Comparison of ENCODE assay signal across 25 mouse cellular contexts in the genomic region with DNA sequence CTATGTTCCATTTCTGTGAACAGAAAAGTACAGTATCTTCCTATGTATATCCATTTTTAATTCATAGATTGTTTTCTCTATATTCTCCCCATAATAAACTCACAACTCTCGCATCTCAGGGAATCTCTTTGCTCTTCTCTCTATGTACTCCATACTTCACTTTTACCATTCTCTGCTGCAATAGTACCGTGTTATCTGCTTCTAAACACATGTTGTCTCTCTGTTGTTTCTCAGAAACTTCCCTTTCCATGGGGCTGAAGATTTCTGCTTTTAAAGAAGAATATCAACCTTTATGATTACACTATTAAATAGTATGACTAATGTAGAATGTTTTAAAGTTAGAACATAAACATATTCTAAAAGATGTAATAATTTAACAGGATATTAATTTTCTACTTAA.
"Had no signal": no experiment of that assay in that cellular context is flagged by ENCODE, and none has a peak within 500 bp of the region (broad histone marks: within the 10 kb centered on the region; RNA-seq: fewer than 3 reads in every experiment).

No protein-coding gene starts in this region.

- H3K9me3 ChIP-seq: embryonic facial prominence, embryonic 10.5 days; embryonic facial prominence, embryonic 12.5 days; embryonic facial prominence, embryonic 13.5 days; embryonic facial prominence, embryonic 15.5 days; forebrain, embryonic 10.5 days; forebrain, embryonic 12.5 days; forebrain, embryonic 13.5 days; forebrain, embryonic 15.5 days had no signal

- H3K4me3 ChIP-seq: embryonic facial prominence, embryonic 10.5 days; embryonic facial prominence, embryonic 12.5 days; embryonic facial prominence, embryonic 13.5 days; embryonic facial prominence, embryonic 15.5 days; erythroblast, embryonic 14.5 days; forebrain, embryonic 10.5 days; forebrain, embryonic 12.5 days; forebrain, embryonic 13.5 days; forebrain, embryonic 15.5 days; gastrocnemius, adult 2 months; heart, adult 2 months had no signal

- H3K36me3 ChIP-seq: embryonic facial prominence, embryonic 10.5 days; embryonic facial prominence, embryonic 12.5 days; embryonic facial prominence, embryonic 13.5 days; embryonic facial prominence, embryonic 15.5 days; forebrain, embryonic 10.5 days; forebrain, embryonic 12.5 days; forebrain, embryonic 15.5 days had no signal

- DNase-seq: cerebellum, adult 9-10 months; cerebellum, adult 9-11 months; cerebellum, postnatal 10 days; cerebellum, postnatal 14 days; cerebellum, postnatal 25 days; cerebellum, postnatal 36 days; embryo, embryonic 11 days; forebrain, postnatal 0 days; gastrocnemius, adult 2 months; gastrocnemius, postnatal 10 days; gastrocnemius, postnatal 14 days; gastrocnemius, postnatal 25 days; gastrocnemius, postnatal 36 days; heart, adult 11 months; heart, adult 18-20 months; heart, adult 2 months had no signal

- H3K27ac ChIP-seq: embryonic facial prominence, embryonic 10.5 days; embryonic facial prominence, embryonic 12.5 days; embryonic facial prominence, embryonic 13.5 days; embryonic facial prominence, embryonic 15.5 days; forebrain, embryonic 10.5 days; forebrain, embryonic 12.5 days; forebrain, embryonic 13.5 days; forebrain, embryonic 15.5 days; gastrocnemius, adult 2 months; heart, adult 2 months had no signal

- H3K4me1 ChIP-seq: embryonic facial prominence, embryonic 10.5 days; embryonic facial prominence, embryonic 12.5 days; embryonic facial prominence, embryonic 13.5 days; embryonic facial prominence, embryonic 15.5 days; forebrain, embryonic 10.5 days; forebrain, embryonic 12.5 days; forebrain, embryonic 13.5 days; forebrain, embryonic 15.5 days had no signal

- H3K9ac ChIP-seq: embryonic facial prominence, embryonic 12.5 days; embryonic facial prominence, embryonic 13.5 days; embryonic facial prominence, embryonic 15.5 days; forebrain, embryonic 12.5 days; forebrain, embryonic 13.5 days; forebrain, embryonic 15.5 days; forebrain, postnatal 0 days had no signal

- H3K27me3 ChIP-seq: embryonic facial prominence, embryonic 12.5 days; embryonic facial prominence, embryonic 13.5 days; embryonic facial prominence, embryonic 15.5 days; forebrain, embryonic 12.5 days; forebrain, embryonic 13.5 days; forebrain, embryonic 15.5 days had no signal
